ENCODE assay signal across 11 mouse cellular contexts in the genomic region with DNA sequence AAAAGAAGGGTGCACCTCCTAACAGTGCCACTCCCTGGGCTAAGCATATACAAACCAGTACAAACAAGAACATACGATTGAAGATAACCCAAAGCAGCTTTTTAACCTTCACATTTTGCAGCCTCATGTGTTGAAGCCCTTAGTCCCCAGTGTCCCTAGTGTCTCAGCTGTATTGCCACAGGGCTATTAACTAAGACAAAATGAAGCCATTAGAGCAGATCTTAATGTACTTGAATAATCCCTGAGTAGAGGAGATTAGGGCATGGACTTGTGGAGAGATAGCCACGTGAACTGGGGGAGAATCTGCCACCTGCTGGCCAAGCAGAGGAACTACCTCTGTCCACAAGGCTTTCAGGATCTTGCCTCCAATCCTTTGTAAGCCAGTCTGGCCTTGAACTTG. TPM values are rescaled to one million over a fixed set of nuclear protein-coding genes. Genes with fewer than 3 reads are reported as not detected.
A peak's percentile ranks its signal among the peaks of the same experiment; 100 is the strongest.
DNase-seq lines count a peak whose midpoint lies in the region; ATAC-seq lines count a peak whose summit lies in the region.
"Not testable (repeated sequence)": the region's sequence is repeated elsewhere in the genome, so short reads cannot be mapped to it uniquely, and the experiment has no call there.
"Had no signal": no experiment of that assay in that cellular context is flagged by ENCODE, and none has a peak within 500 bp of the region (broad histone marks: within the 10 kb centered on the region; RNA-seq: fewer than 3 reads in every experiment).

No protein-coding gene starts in this region.

- not testable (repeated sequence) for H3K4me1 ChIP-seq in embryonic facial prominence, embryonic 11.5 days (ENCODE audit: control insufficient read depth, insufficient read depth, low read length); heart, embryonic 16.5 days (ENCODE audit: control insufficient read depth, insufficient read depth, low read length); neural tube, embryonic 11.5 days (ENCODE audit: control insufficient read depth, insufficient read depth, low read length)

- H3K4me2 ChIP-seq in embryonic facial prominence, embryonic 11.5 days (ENCODE audit: low read depth, low read length); heart, embryonic 16.5 days (ENCODE audit: low read depth, low read length); neural tube, embryonic 11.5 days (ENCODE audit: low read depth): not testable (repeated sequence)

- H3K27me3 ChIP-seq in embryonic facial prominence, embryonic 11.5 days (ENCODE audit: control insufficient read depth, insufficient read depth, low read length); heart, embryonic 16.5 days (ENCODE audit: control insufficient read depth, insufficient read depth, low read length); neural tube, embryonic 11.5 days (ENCODE audit: control insufficient read depth, insufficient read depth, low read length): not testable (repeated sequence)

- not testable (repeated sequence) for ATAC-seq in embryonic facial prominence, embryonic 11.5 days (replicated peaks; ENCODE audit: insufficient number of reproducible peaks, low FRiP score, low TSS enrichment, low read depth); neural tube, embryonic 11.5 days (ENCODE audit: insufficient read depth, low FRiP score, low TSS enrichment)
- ATAC-seq in heart, embryonic 16.5 days (replicated peaks; ENCODE audit: extremely low read depth, insufficient read depth, low FRiP score): 0 out of 2 replicates have a peak, but pooled peaks have one; percentile 18

- DNase-seq in MEL-GATA-1-ER (ENCODE audit: extremely low read depth, low read depth): peak; percentile 36
- DNase-seq in c-Kit-positive CD71-positive TER-119-positive erythroid progenitor cells, embryonic 14.5 days (ENCODE audit: low spot score): peak; percentile 9
- peak; percentile 32 for DNase-seq in embryonic facial prominence, embryonic 11.5 days (ENCODE audit: low spot score)
- peak; percentile 12 for DNase-seq in kidney, adult 18-20 months
- peak; percentile 11 for DNase-seq in lung, postnatal 36 days
- peak; percentile 20 for DNase-seq in neural tube, embryonic 11.5 days (ENCODE audit: low spot score)
- peak; percentile 62 for DNase-seq in thymus, postnatal 0 days (ENCODE audit: low spot score)

- H3K9ac ChIP-seq in embryonic facial prominence, embryonic 11.5 days (replicated peaks; ENCODE audit: low read length); heart, embryonic 16.5 days (ENCODE audit: low read length); neural tube, embryonic 11.5 days (ENCODE audit: low read length): not testable (repeated sequence)

- not testable (repeated sequence) for H3K4me3 ChIP-seq in embryonic facial prominence, embryonic 11.5 days (ENCODE audit: low read depth, low read length); heart, embryonic 16.5 days (ENCODE audit: low read length); neural tube, embryonic 11.5 days (ENCODE audit: low read depth, low read length)

- not testable (repeated sequence) for H3K9me3 ChIP-seq in embryonic facial prominence, embryonic 11.5 days (replicated peaks; ENCODE audit: control insufficient read depth, low read length); heart, embryonic 16.5 days (replicated peaks; ENCODE audit: control insufficient read depth, low read length); neural tube, embryonic 11.5 days (ENCODE audit: control insufficient read depth, low read length)

- not testable (repeated sequence) for H3K27ac ChIP-seq in embryonic facial prominence, embryonic 11.5 days (replicated peaks; ENCODE audit: low read depth, low read length); heart, embryonic 16.5 days (ENCODE audit: low read length); neural tube, embryonic 11.5 days (ENCODE audit: low read depth, low read length)

- H3K36me3 ChIP-seq in embryonic facial prominence, embryonic 11.5 days (replicated peaks; ENCODE audit: control insufficient read depth, insufficient read depth, low read depth, low read length); heart, embryonic 16.5 days (ENCODE audit: control insufficient read depth, insufficient read depth); neural tube, embryonic 11.5 days (ENCODE audit: control insufficient read depth, insufficient read depth, low read length): not testable (repeated sequence)

- 43% methylated on average over 2 of the region's 2 CpGs for WGBS in embryonic facial prominence, embryonic 11.5 days
- 40% methylated on average over 2 of the region's 2 CpGs for WGBS in heart, embryonic 16.5 days
- 44% methylated on average over 2 of the region's 2 CpGs for WGBS in neural tube, embryonic 11.5 days

RNA-seq across cellular contexts. Expression of a gene that starts 21.6 kb away (rescaled TPM):
- 0.35 and 0.36 TPM in 2 replicates for polyA plus RNA-seq in embryonic facial prominence, embryonic 11.5 days (2014; fragmentation: Nextera tagmentation; extraction: Ambion mirVana)
- polyA plus RNA-seq in heart, embryonic 16.5 days (2015; fragmentation: Nextera tagmentation; extraction: Ambion mirVana): 8.1 and 11.4 TPM in 2 replicates
- polyA plus RNA-seq in neural tube, embryonic 11.5 days (2014; fragmentation: Nextera tagmentation; extraction: Ambion mirVana): not detected in 2 replicates
- polyA plus RNA-seq in thymus, postnatal 0 days (2015; fragmentation: Nextera tagmentation; extraction: Ambion mirVana): 87.4 and 94.5 TPM in 2 replicates
- polyA plus RNA-seq: heart, embryonic 11.5 days had no signal

RNA-seq across cellular contexts. Expression of a gene that starts 29.2 kb away (rescaled TPM):
- 0.79 and 1.3 TPM in 2 replicates for polyA plus RNA-seq in embryonic facial prominence, embryonic 11.5 days (2014; fragmentation: Nextera tagmentation; extraction: Ambion mirVana)
- 16.7 and 18.5 TPM in 2 replicates for polyA plus RNA-seq in heart, embryonic 16.5 days (2015; fragmentation: Nextera tagmentation; extraction: Ambion mirVana)
- 1.1 and 1.3 TPM in 2 replicates for polyA plus RNA-seq in neural tube, embryonic 11.5 days (2014; fragmentation: Nextera tagmentation; extraction: Ambion mirVana)
- 41.5 and 44.8 TPM in 2 replicates for polyA plus RNA-seq in thymus, postnatal 0 days (2015; fragmentation: Nextera tagmentation; extraction: Ambion mirVana)

RNA-seq across cellular contexts. Expression of a gene that starts 36.2 kb away (rescaled TPM):
- polyA plus RNA-seq in embryonic facial prominence, embryonic 11.5 days (2014; fragmentation: Nextera tagmentation; extraction: Ambion mirVana): not detected in 2 replicates
- 0.20 TPM in 1 of 2 replicates, not detected in the other for polyA plus RNA-seq in heart, embryonic 16.5 days (2015; fragmentation: Nextera tagmentation; extraction: Ambion mirVana)
- polyA plus RNA-seq in neural tube, embryonic 11.5 days (2014; fragmentation: Nextera tagmentation; extraction: Ambion mirVana): not detected in 2 replicates
- 1.7 and 2.1 TPM in 2 replicates for polyA plus RNA-seq in thymus, postnatal 0 days (2015; fragmentation: Nextera tagmentation; extraction: Ambion mirVana)
- polyA plus RNA-seq: heart, embryonic 11.5 days; limb, embryonic 14.5 days; stomach, embryonic 16.5 days had no signal

Comparison
In these comparisons a context has a peak if more than half of its experiments do, and no peak if none do; other contexts are left out.
1. DNase-seq: peak in every context shown above with its lines; median percentile 62 in thymus, postnatal 0 days; 36 in MEL-GATA-1-ER; 32 in embryonic facial prominence, embryonic 11.5 days; 20 in neural tube, embryonic 11.5 days; 12 in kidney, adult 18-20 months; 11 in lung, postnatal 36 days; 9 in c-Kit-positive CD71-positive TER-119-positive erythroid progenitor cells, embryonic 14.5 days.